Mouse (Mus musculus) neural tube, embryonic 14.5 days (tissue): ENCODE results near the gene Stpg2. TPM values are rescaled to one million over a fixed set of nuclear protein-coding genes. Genes with fewer than 3 reads are reported as not detected.

Source experiments
- ATAC-seq: fragments of 200-750 bp; cut with Nextera tagmentation; 2 replicates; pipeline ENCODE4 v1.8.0; 2017; ENCODE audit warnings: low read depth, mild to moderate bottlenecking, moderate TSS enrichment, moderate library complexity
- H3K27ac ChIP-seq: fragments of 300-500 bp; sonication (generic); 2 replicates; pipeline ENCODE4 v1.5.1; 2014; ENCODE audit warnings: low read depth, mild to moderate bottlenecking, control low read depth, low read length, moderate library complexity, mixed read lengths
- H3K27me3 ChIP-seq: fragments of 300-500 bp; sonication (generic); 2 replicates; pipeline ENCODE4 v1.6.1; 2014; ENCODE audit warnings: low read length; ENCODE audit not compliant: control insufficient read depth, insufficient read depth
- H3K36me3 ChIP-seq: fragments of 300-500 bp; sonication (generic); 2 replicates; pipeline ENCODE4 v1.6.1; 2014; ENCODE audit warnings: low read length, mixed read lengths; ENCODE audit not compliant: control insufficient read depth, insufficient read depth
- H3K4me1 ChIP-seq: fragments of 300-500 bp; sonication (generic); 2 replicates; pipeline ENCODE4 v1.6.1; 2014; ENCODE audit warnings: low read length; ENCODE audit not compliant: control insufficient read depth, insufficient read depth
- H3K4me2 ChIP-seq: fragments of 300-500 bp; sonication (generic); 2 replicates; pipeline ENCODE4 v1.6.1; 2014; ENCODE audit warnings: mild to moderate bottlenecking, low read depth, low read length, control low read depth
- H3K4me3 ChIP-seq: fragments of 300-500 bp; sonication (generic); 2 replicates; pipeline ENCODE4 v1.5.1; 2014; ENCODE audit warnings: low read depth, low read length, control low read depth, mixed read lengths
- H3K9ac ChIP-seq: fragments of 300-500 bp; sonication (generic); replicated peaks from 2 replicates; pipeline ENCODE4 v1.6.1; 2014; ENCODE audit warnings: low read depth, mild to moderate bottlenecking, control low read depth, low read length, mixed read lengths
- H3K9me3 ChIP-seq: fragments of 300-500 bp; sonication (generic); 2 replicates; pipeline ENCODE4 v1.6.1; 2016; ENCODE audit warnings: low read length; ENCODE audit not compliant: control insufficient read depth
- WGBS: fragments of 180-500 bp; shearing (Covaris S2); extraction: QIAGEN DNeasy Blood & Tissue Kit; methylation state at CpG from one replicate; pipeline ENCODE4 v1.1.7; 2014; 5-methylcytosine and 5-hydroxymethylcytosine counted together
- polyA plus RNA-seq: library from polyadenylated mRNA; unstranded; fragments of >200 nt; fragmentation: Nextera tagmentation; extraction: Ambion mirVana; gene quantifications from 2 replicates; pipeline ENCODE4 v1.2.1, GENCODE M21; 2014

The Stpg2 gene
- polyA plus RNA-seq, 1 experiment from 2014 or later, result not detected

- H3K27ac ChIP-seq, result no peak overlapping the region
- no peak overlapping the region for H3K4me2 ChIP-seq
- ATAC-seq, result no peak
- no peaks in the 10 kb centered on the region for H3K27me3 ChIP-seq
- H3K4me1 ChIP-seq, result no peaks in the 10 kb centered on the region
- H3K36me3 ChIP-seq, result no peaks in the 10 kb centered on the region
- H3K9me3 ChIP-seq, result no peaks in the 10 kb centered on the region
- 87% methylated on average over 2 of the region's 2 CpGs for WGBS
- H3K4me3 ChIP-seq, result no peak overlapping the region
- H3K9ac ChIP-seq, result no peak overlapping the region
Measured at GRCm38 (mm10) chr3:139311721-139312120, 106.2 kb downstream of the Stpg2 start.

GRCm38 (mm10) chr3:139380494-139380893 lies 175.0 kb downstream of the Stpg2 start:
- Histone ChIP-seq H3K4me1 (no peaks in the 10 kb centered on the region), H3K9ac (no peak overlapping the region), H3K9me3 (no peaks in the 10 kb centered on the region), H3K27me3 (no peaks in the 10 kb centered on the region), H3K4me3 (no peak overlapping the region), H3K27ac (no peak overlapping the region), H3K4me2 (no peak overlapping the region), H3K36me3 (no peaks in the 10 kb centered on the region)
- no peak for ATAC-seq
- WGBS, result 87% methylated on average over 3 of the region's 3 CpGs

- Histone ChIP-seq H3K9ac (no peak overlapping the region), H3K4me3 (no peak overlapping the region), H3K9me3 (peaks cover 2% of the 10 kb centered on the region; the same call in 1 of the 2 replicates), H3K27ac (no peak overlapping the region), H3K4me2 (no peak overlapping the region), H3K36me3 (no peaks in the 10 kb centered on the region), H3K27me3 (no peaks in the 10 kb centered on the region), H3K4me1 (no peaks in the 10 kb centered on the region)
- 61% methylated on average over 9 of the region's 9 CpGs for WGBS
- ATAC-seq, result no peak
Measured at GRCm38 (mm10) chr3:139397077-139397865, 191.8 kb downstream of the Stpg2 start.

GRCm38 (mm10) chr3:139404673-139405072 lies 199.2 kb downstream of the Stpg2 start:
- Histone ChIP-seq H3K27ac (no peak overlapping the region), H3K4me2 (no peak overlapping the region), H3K27me3 (no peaks in the 10 kb centered on the region), H3K9me3 (no peaks in the 10 kb centered on the region), H3K4me1 (no peaks in the 10 kb centered on the region), H3K36me3 (no peaks in the 10 kb centered on the region), H3K4me3 (no peak overlapping the region), H3K9ac (no peak overlapping the region)
- ATAC-seq, result no peak
- 90% methylated on average over 3 of the region's 3 CpGs for WGBS

GRCm38 (mm10) chr3:139419142-139419541 lies 213.6 kb downstream of the Stpg2 start:
- Histone ChIP-seq H3K27me3 (no peaks in the 10 kb centered on the region), H3K36me3 (no peaks in the 10 kb centered on the region), H3K4me3 (no peak overlapping the region), H3K4me1 (no peaks in the 10 kb centered on the region), H3K27ac (no peak overlapping the region), H3K9me3 (no peaks in the 10 kb centered on the region), H3K9ac (no peak overlapping the region), H3K4me2 (no peak overlapping the region)
- WGBS, result 67% methylated on average over 5 of the region's 5 CpGs
- ATAC-seq, result no peak

GRCm38 (mm10) chr3:139442170-139442569 lies 236.7 kb downstream of the Stpg2 start:
- H3K4me1 ChIP-seq, result no peaks in the 10 kb centered on the region
- no peak overlapping the region for H3K27ac ChIP-seq
- H3K36me3 ChIP-seq, result no peaks in the 10 kb centered on the region
- H3K9ac ChIP-seq, result no peak overlapping the region
- no peaks in the 10 kb centered on the region for H3K9me3 ChIP-seq
- no peaks in the 10 kb centered on the region for H3K27me3 ChIP-seq
- no peak for ATAC-seq
- no peak overlapping the region for H3K4me3 ChIP-seq
- H3K4me2 ChIP-seq, result no peak overlapping the region
- 81% methylated on average over 7 of the region's 7 CpGs for WGBS

GRCm38 (mm10) chr3:139495939-139496338 lies 290.4 kb downstream of the Stpg2 start:
- Histone ChIP-seq H3K9ac (no peak overlapping the region), H3K4me1 (no peaks in the 10 kb centered on the region), H3K27ac (no peak overlapping the region), H3K27me3 (no peaks in the 10 kb centered on the region), H3K4me3 (no peak overlapping the region), H3K4me2 (no peak overlapping the region), H3K9me3 (no peaks in the 10 kb centered on the region), H3K36me3 (no peaks in the 10 kb centered on the region)
- ATAC-seq, result no peak
- WGBS, result 79% methylated on average over 3 of the region's 3 CpGs

GRCm38 (mm10) chr3:139502216-139502615 lies 296.7 kb downstream of the Stpg2 start:
- H3K4me3 ChIP-seq, result no peak overlapping the region
- H3K27ac ChIP-seq, result no peak overlapping the region
- 38% methylated on average over 5 of the region's 5 CpGs for WGBS
- no peaks in the 10 kb centered on the region for H3K36me3 ChIP-seq
- no peak for ATAC-seq
- no peak overlapping the region for H3K4me2 ChIP-seq
- H3K4me1 ChIP-seq, result no peaks in the 10 kb centered on the region
- H3K9me3 ChIP-seq, result no peaks in the 10 kb centered on the region
- H3K27me3 ChIP-seq, result no peaks in the 10 kb centered on the region
- H3K9ac ChIP-seq, result no peak overlapping the region

GRCm38 (mm10) chr3:139509275-139509985 lies 303.9 kb downstream of the Stpg2 start:
- no peak overlapping the region for H3K4me3 ChIP-seq
- H3K4me2 ChIP-seq, result no peak overlapping the region
- no peak overlapping the region for H3K27ac ChIP-seq
- H3K9me3 ChIP-seq, result no peaks in the 10 kb centered on the region
- H3K9ac ChIP-seq, result no peak overlapping the region
- H3K4me1 ChIP-seq, result no peaks in the 10 kb centered on the region
- peak; percentile 71 for ATAC-seq
- 27% methylated on average over 6 of the region's 6 CpGs for WGBS
- no peaks in the 10 kb centered on the region for H3K36me3 ChIP-seq
- no peaks in the 10 kb centered on the region for H3K27me3 ChIP-seq
